Comparison of ENCODE assay signal across 14 mouse cellular contexts in genomic region chr12:69366424-69366823, GRCm38 (mm10). TPM values are rescaled to one million over a fixed set of nuclear protein-coding genes. Genes with fewer than 3 reads are reported as not detected.
A peak's percentile ranks its signal among the peaks of the same experiment; 100 is the strongest.
DNase-seq lines count a peak whose midpoint lies in the region; ATAC-seq and TF ChIP-seq lines count a peak whose summit lies in the region.
"Had no signal": no experiment of that assay in that cellular context is flagged by ENCODE, and none has a peak within 500 bp of the region (broad histone marks: within the 10 kb centered on the region; RNA-seq: fewer than 3 reads in every experiment).

No protein-coding gene starts in this region.

- no peak for ATAC-seq in lung, postnatal 0 days
- no peak for ATAC-seq in granulocyte monocyte progenitor cell, adult 5-6 weeks (replicated peaks; ENCODE audit: poor library complexity, severe bottlenecking)

- H3K9ac ChIP-seq in heart, adult 2 months (ENCODE audit: low read depth, low read length) = no peak overlapping the region
- H3K9ac ChIP-seq in lung, postnatal 0 days (replicated peaks; ENCODE audit: low read depth) = no peak overlapping the region
- H3K9ac ChIP-seq: heart, embryonic 13.5 days; hindbrain, embryonic 15.5 days had no signal

- no peak for TF ChIP-seq POLR2A in heart, adult 2 months (IDR thresholded peaks at IDR 0.05; ENCODE audit: insufficient read depth, low read depth, low read length)

- DNase-seq in heart, adult 2 months = no peak
- no peak for DNase-seq in heart, postnatal 4 days
- peak; percentile 55 for DNase-seq in lung, postnatal 0 days (ENCODE audit: low spot score)
- DNase-seq in lung, postnatal 10 days = no peak
- peak; percentile 22 to 37 for DNase-seq in natural killer cell, adult 2 months (ENCODE audit: low spot score in 2 of 2)
- DNase-seq in adrenal gland, adult 2 months = no peak
- DNase-seq: adrenal gland, adult 8-10 months; right cerebral cortex, postnatal 14 days had no signal

- H3K27ac ChIP-seq in heart, adult 2 months = no peak overlapping the region
- H3K27ac ChIP-seq in lung, postnatal 0 days (ENCODE audit: low read length) = no peak overlapping the region
- H3K27ac ChIP-seq: heart, embryonic 13.5 days; hindbrain, embryonic 15.5 days had no signal

- no peaks in the 10 kb centered on the region for H3K9me3 ChIP-seq in lung, postnatal 0 days (ENCODE audit: low read length)
- H3K9me3 ChIP-seq in E14TG2a.4 (ENCODE audit: low read length) = no peaks in the 10 kb centered on the region
- H3K9me3 ChIP-seq: heart, embryonic 13.5 days; hindbrain, embryonic 15.5 days had no signal

- no peaks in the 10 kb centered on the region for H3K79me2 ChIP-seq in heart, adult 2 months (replicated peaks; ENCODE audit: control insufficient read depth, insufficient read depth, low read length)

- intact Hi-C loops in heart, adult 2 months (cut with DNase I) = loop anchor here (10.0 kb wide), 1 partner anchor 528 kb away; the partner anchor contains the start of genes Atl1 and Map4k5

- no peak overlapping the region for H3K4me2 ChIP-seq in lung, postnatal 0 days (replicated peaks; ENCODE audit: low read depth, low read length)
- H3K4me2 ChIP-seq: heart, embryonic 13.5 days; hindbrain, embryonic 15.5 days had no signal

- H3K27me3 ChIP-seq in heart, adult 2 months (ENCODE audit: control insufficient read depth, insufficient read depth, low read length) = no peaks in the 10 kb centered on the region
- H3K27me3 ChIP-seq in lung, postnatal 0 days (replicated peaks; ENCODE audit: insufficient read depth, low read length) = no peaks in the 10 kb centered on the region
- H3K27me3 ChIP-seq in E14TG2a.4 (ENCODE audit: insufficient read depth, low read length) = no peaks in the 10 kb centered on the region
- H3K27me3 ChIP-seq: heart, embryonic 13.5 days had no signal

- TF ChIP-seq CTCF in heart, adult 2 months (IDR thresholded peaks at IDR 0.05) = peak; percentile 76
- peak; percentile 50; the same call in 1 of the 2 replicates for TF ChIP-seq CTCF in lung, postnatal 0 days (IDR thresholded peaks at IDR 0.05)
- TF ChIP-seq CTCF in E14TG2a.4 (conservative IDR thresholded peaks at IDR 0.05; ENCODE audit: low read length) = peak; percentile 65

- no peak overlapping the region for H3K4me3 ChIP-seq in heart, adult 2 months
- no peak overlapping the region for H3K4me3 ChIP-seq in lung, postnatal 0 days (ENCODE audit: low read depth, low read length)
- no peak overlapping the region for H3K4me3 ChIP-seq in E14TG2a.4 (replicated peaks; ENCODE audit: low read length)
- H3K4me3 ChIP-seq: erythroblast, embryonic 14.5 days; heart, embryonic 13.5 days; hindbrain, embryonic 15.5 days had no signal

- no peaks in the 10 kb centered on the region for H3K36me3 ChIP-seq in heart, adult 2 months (ENCODE audit: control insufficient read depth, insufficient read depth, low read length)
- H3K36me3 ChIP-seq in lung, postnatal 0 days (ENCODE audit: insufficient read depth, low read length) = no peaks in the 10 kb centered on the region
- H3K36me3 ChIP-seq in E14TG2a.4 (ENCODE audit: insufficient read depth, low read length) = no peaks in the 10 kb centered on the region
- H3K36me3 ChIP-seq: heart, embryonic 13.5 days; hindbrain, embryonic 15.5 days had no signal

- no peak for TF ChIP-seq EP300 in heart, adult 2 months (IDR thresholded peaks at IDR 0.05; ENCODE audit: insufficient read depth, low read depth, low read length)
- no peak for TF ChIP-seq EP300 in lung, postnatal 0 days (IDR thresholded peaks at IDR 0.05)

- H3K4me1 ChIP-seq in heart, adult 2 months (ENCODE audit: control insufficient read depth, insufficient read depth, low read length) = peaks cover 3% of the 10 kb centered on the region
- H3K4me1 ChIP-seq in lung, postnatal 0 days (ENCODE audit: insufficient read depth, low read depth, low read length) = 0 out of 2 replicates have a peak, but pooled peaks cover 5% of the 10 kb centered on the region
- H3K4me1 ChIP-seq in E14TG2a.4 (replicated peaks; ENCODE audit: low read depth, low read length) = peaks cover 59% of the 10 kb centered on the region

RNA-seq across cellular contexts. Expression of gene Arf6, which starts 5.5 kb away (rescaled TPM):
- total RNA-seq in heart, adult 2 months (2021) = 10 to 100 TPM; 35.0 to 38.7 TPM
- polyA plus RNA-seq in heart, adult 2 months (2012; rRNA removed) = 30.3 and 32.9 TPM in 2 replicates
- 100 to 1,000 TPM; 103 to 104 TPM for total RNA-seq in heart, postnatal 4 days (2021)
- polyA plus RNA-seq in lung, postnatal 0 days (2015; fragmentation: Nextera tagmentation; extraction: Ambion mirVana) = 86.3 and 92.5 TPM in 2 replicates
- total RNA-seq in adrenal gland, adult 2 months (2021) = 100 to 1,000 TPM; 112 to 123 TPM
- polyA plus RNA-seq in adrenal gland, adult 2 months (2012; rRNA removed) = 123 and 157 TPM in 2 replicates
- total RNA-seq in granulocyte monocyte progenitor cell, adult 5-6 weeks (2014; fragmentation: Nextera tagmentation) = 84.7 and 85.7 TPM in 2 replicates
- total RNA-seq in granulocyte monocyte progenitor cell, adult 5-6 weeks (2017) = 148 and 154 TPM in 2 replicates

RNA-seq across cellular contexts. Expression of gene Gm9887, which starts 5.8 kb away (rescaled TPM):
- under 1 TPM; 0.39 to 0.84 TPM for total RNA-seq in heart, adult 2 months (2021)
- polyA plus RNA-seq in heart, adult 2 months (2012; rRNA removed) = 0.80 TPM in 1 of 2 replicates, not detected in the other
- under 1 TPM; 0.48 to 0.77 TPM for total RNA-seq in heart, postnatal 4 days (2021)
- polyA plus RNA-seq in lung, postnatal 0 days (2015; fragmentation: Nextera tagmentation; extraction: Ambion mirVana) = 2.6 and 3.2 TPM in 2 replicates
- 1 to 10 TPM; 1.2 TPM for total RNA-seq in adrenal gland, adult 2 months (2021)
- 3.8 and 3.9 TPM in 2 replicates for polyA plus RNA-seq in adrenal gland, adult 2 months (2012; rRNA removed)
- not detected in 2 replicates for total RNA-seq in granulocyte monocyte progenitor cell, adult 5-6 weeks (2014; fragmentation: Nextera tagmentation)
- not detected in 2 replicates for total RNA-seq in granulocyte monocyte progenitor cell, adult 5-6 weeks (2017)
- total RNA-seq: gastrocnemius, adult 18-20 months had no signal

RNA-seq across cellular contexts. Expression of gene Nemf, which starts 9.5 kb away (rescaled TPM):
- total RNA-seq in heart, adult 2 months (2021) = 10 to 100 TPM; 21.9 to 22.7 TPM
- 3.8 and 10.5 TPM in 2 replicates for polyA plus RNA-seq in heart, adult 2 months (2012; rRNA removed)
- 10 to 100 TPM; 31.9 to 33.2 TPM for total RNA-seq in heart, postnatal 4 days (2021)
- 65.5 and 68.5 TPM in 2 replicates for polyA plus RNA-seq in lung, postnatal 0 days (2015; fragmentation: Nextera tagmentation; extraction: Ambion mirVana)
- total RNA-seq in adrenal gland, adult 2 months (2021) = 10 to 100 TPM; 40.8 to 41.5 TPM
- 0.61 and 0.86 TPM in 2 replicates for polyA plus RNA-seq in adrenal gland, adult 2 months (2012; rRNA removed)
- 51.7 and 51.9 TPM in 2 replicates for total RNA-seq in granulocyte monocyte progenitor cell, adult 5-6 weeks (2014; fragmentation: Nextera tagmentation)
- 119 and 139 TPM in 2 replicates for total RNA-seq in granulocyte monocyte progenitor cell, adult 5-6 weeks (2017)

Comparison
In these comparisons a context has a peak if more than half of its experiments do, and no peak if none do; other contexts are left out.
1. DNase-seq: peak in lung, postnatal 0 days (single experiment) and natural killer cell, adult 2 months (2 of 2); none in heart, adult 2 months (0 of 2), heart, postnatal 4 days (single experiment), lung, postnatal 10 days (single experiment) and adrenal gland, adult 2 months (single experiment).
2. Peak in every context shown above with its lines, with median percentiles within 50 percentile points of each other: CTCF ChIP-seq.